Mouse (Mus musculus): ENCODE data around the gene Khdc1a. TPM values are rescaled to one million over a fixed set of nuclear protein-coding genes. Genes with fewer than 3 reads are reported as not detected.
"Not testable (repeated sequence)": the region's sequence is repeated elsewhere in the genome, so short reads cannot be mapped to it uniquely, and the experiment has no call there.

Khdc1a gene
- polyA plus RNA-seq, 1 experiment from 2014 or later: not detected

GRCm38 (mm10) chr1:21323996-21324574, 25.4 kb upstream of the Khdc1a start:
- peaks cover 10% of the 10 kb centered on the region for H3K27me3 ChIP-seq
- no peak for TF ChIP-seq CTCF (IDR thresholded peaks at IDR 0.05)
- POLR2A ChIA-PET: no interaction called here
- CTCF ChIA-PET: no interaction called here
- in situ Hi-C loops (cut with MboI; ENCODE audit: low pct_unique_long_range_greater_than_20kb): no loop called here
- no peak for DNase-seq (ENCODE audit: low read depth, low spot score)
- no peak for ATAC-seq

GRCm38 (mm10) chr1:21324633-21325032, 24.8 kb upstream of the Khdc1a start:
- POLR2A ChIA-PET: no interaction called here
- no peak for ATAC-seq
- no peak for DNase-seq (ENCODE audit: low read depth, low spot score)
- in situ Hi-C loops (cut with MboI; ENCODE audit: low pct_unique_long_range_greater_than_20kb): no loop called here
- no peak for TF ChIP-seq CTCF (IDR thresholded peaks at IDR 0.05)
- CTCF ChIA-PET: no interaction called here
- H3K27me3 ChIP-seq: peaks cover 9% of the 10 kb centered on the region

DNA sequence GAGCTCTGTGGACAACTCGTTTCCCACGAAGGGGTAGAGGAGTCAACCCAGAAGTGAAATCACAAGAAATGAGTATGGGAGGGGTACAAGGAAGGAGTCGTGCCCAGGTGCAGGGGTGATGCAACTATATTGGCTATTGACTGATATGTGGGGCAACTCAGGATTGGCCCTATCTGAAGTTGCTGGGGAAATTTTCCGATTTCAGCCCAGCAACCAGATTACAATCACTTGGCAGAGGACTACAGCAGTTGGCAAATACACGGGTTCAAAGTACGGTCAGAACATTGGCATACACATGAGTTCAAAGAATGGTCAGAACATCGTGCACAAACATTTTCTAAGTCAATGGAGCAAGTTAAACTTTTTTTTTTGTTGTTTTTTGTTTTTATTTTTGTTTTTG, 22.7 kb upstream of the Khdc1a start:
- POLR2A ChIA-PET: no interaction called here
- in situ Hi-C loops (cut with MboI; ENCODE audit: low pct_unique_long_range_greater_than_20kb): no loop called here
- DNase-seq (ENCODE audit: low read depth, low spot score) (no peak), ATAC-seq (no peak)
- CTCF ChIA-PET: no interaction called here
- TF ChIP-seq CTCF (IDR thresholded peaks at IDR 0.05): no peak
- peaks cover 7% of the 10 kb centered on the region for H3K27me3 ChIP-seq

- ATAC-seq; in situ Hi-C loops (cut with MboI; ENCODE audit: low pct_unique_long_range_greater_than_20kb); CTCF ChIA-PET; DNase-seq (ENCODE audit: low read depth, low spot score); POLR2A ChIA-PET: not testable (repeated sequence)
- H3K27me3 ChIP-seq: peaks cover 11% of the 10 kb centered on the region
Observed at GRCm38 (mm10) chr1:21331161-21331560, 18.3 kb upstream of the Khdc1a start.

GRCm38 (mm10) chr1:21333222-21333973, 16.0 kb upstream of the Khdc1a start:
- CTCF ChIA-PET: no interaction called here

GRCm38 (mm10) chr1:21335836-21336235, 13.6 kb upstream of the Khdc1a start:
- ChIA-PET CTCF (no interaction called here), POLR2A (no interaction called here)
- in situ Hi-C loops (cut with MboI; ENCODE audit: low pct_unique_long_range_greater_than_20kb): no loop called here
- H3K27me3 ChIP-seq: peaks cover 3% of the 10 kb centered on the region
- no peak for TF ChIP-seq CTCF (IDR thresholded peaks at IDR 0.05)
- DNase-seq (ENCODE audit: low read depth, low spot score) (no peak), ATAC-seq (no peak)

More at GRCm38 (mm10) chr1:21333222-21333973, 16.0 kb upstream of the Khdc1a start:
- POLR2A ChIA-PET: interaction anchor here (0.9 kb wide), 1 partner anchor 9 kb away, joined by 3 read pairs; no protein-coding TSS in a partner anchor
- in situ Hi-C loops (cut with MboI; ENCODE audit: low pct_unique_long_range_greater_than_20kb): no loop called here
- ATAC-seq (no peak), DNase-seq (ENCODE audit: low read depth, low spot score) (no peak)
- no peak for TF ChIP-seq CTCF (IDR thresholded peaks at IDR 0.05)
- H3K27me3 ChIP-seq: peaks cover 6% of the 10 kb centered on the region

GRCm38 (mm10) chr1:21340745-21341144, 8.7 kb upstream of the Khdc1a start:
- POLR2A ChIA-PET: no interaction called here
- in situ Hi-C loops (cut with MboI; ENCODE audit: low pct_unique_long_range_greater_than_20kb): no loop called here
- CTCF ChIA-PET: no interaction called here
- H3K27me3 ChIP-seq: no peaks in the 10 kb centered on the region
- TF ChIP-seq CTCF (IDR thresholded peaks at IDR 0.05): no peak
- ATAC-seq (no peak), DNase-seq (ENCODE audit: low read depth, low spot score) (no peak)

GRCm38 (mm10) chr1:21344253-21344652, 5.2 kb upstream of the Khdc1a start:
- ChIA-PET CTCF (interaction anchor here (1.2 kb wide), 1 partner anchor 15 kb away, joined by 4 read pairs; no protein-coding TSS in a partner anchor), POLR2A (no interaction called here)
- peak; percentile 67 for ATAC-seq
- no peak for DNase-seq (ENCODE audit: low read depth, low spot score)
- no peaks in the 10 kb centered on the region for H3K27me3 ChIP-seq
- TF ChIP-seq CTCF (IDR thresholded peaks at IDR 0.05): peak; percentile 75
- in situ Hi-C loops (cut with MboI; ENCODE audit: low pct_unique_long_range_greater_than_20kb): no loop called here

- ATAC-seq; DNase-seq (ENCODE audit: low read depth, low spot score); POLR2A ChIA-PET; in situ Hi-C loops (cut with MboI; ENCODE audit: low pct_unique_long_range_greater_than_20kb); H3K27me3 ChIP-seq: not testable (repeated sequence)
- CTCF ChIA-PET: interaction anchor here (1.5 kb wide), 1 partner anchor 178 kb away, joined by 5 read pairs; no protein-coding TSS in a partner anchor
Observed at GRCm38 (mm10) chr1:21344752-21345151, 4.7 kb upstream of the Khdc1a start.

GRCm38 (mm10) chr1:21368031-21368430, 18.6 kb downstream of the Khdc1a start, which contains the start of gene Khdc1c:
TSS of gene Khdc1c (plus strand) at chr1:21368331.
- DNase-seq (ENCODE audit: low read depth, low spot score); H3K27me3 ChIP-seq; POLR2A ChIA-PET; CTCF ChIA-PET; in situ Hi-C loops (cut with MboI; ENCODE audit: low pct_unique_long_range_greater_than_20kb); ATAC-seq: not testable (repeated sequence)

- ChIA-PET POLR2A (no interaction called here), CTCF (no interaction called here)
- in situ Hi-C loops (cut with MboI; ENCODE audit: low pct_unique_long_range_greater_than_20kb): no loop called here
- DNase-seq (ENCODE audit: low read depth, low spot score): no peak
- no peak for ATAC-seq
- TF ChIP-seq CTCF (IDR thresholded peaks at IDR 0.05): no peak
- H3K27me3 ChIP-seq: no peaks in the 10 kb centered on the region
Observed at GRCm38 (mm10) chr1:21383256-21383655, 33.8 kb downstream of the Khdc1a start, which contains the start of gene Khdc1b. TSS of gene Khdc1b (plus strand) at chr1:21383556.

Data from Patski (cell line).